In the genomic region with DNA sequence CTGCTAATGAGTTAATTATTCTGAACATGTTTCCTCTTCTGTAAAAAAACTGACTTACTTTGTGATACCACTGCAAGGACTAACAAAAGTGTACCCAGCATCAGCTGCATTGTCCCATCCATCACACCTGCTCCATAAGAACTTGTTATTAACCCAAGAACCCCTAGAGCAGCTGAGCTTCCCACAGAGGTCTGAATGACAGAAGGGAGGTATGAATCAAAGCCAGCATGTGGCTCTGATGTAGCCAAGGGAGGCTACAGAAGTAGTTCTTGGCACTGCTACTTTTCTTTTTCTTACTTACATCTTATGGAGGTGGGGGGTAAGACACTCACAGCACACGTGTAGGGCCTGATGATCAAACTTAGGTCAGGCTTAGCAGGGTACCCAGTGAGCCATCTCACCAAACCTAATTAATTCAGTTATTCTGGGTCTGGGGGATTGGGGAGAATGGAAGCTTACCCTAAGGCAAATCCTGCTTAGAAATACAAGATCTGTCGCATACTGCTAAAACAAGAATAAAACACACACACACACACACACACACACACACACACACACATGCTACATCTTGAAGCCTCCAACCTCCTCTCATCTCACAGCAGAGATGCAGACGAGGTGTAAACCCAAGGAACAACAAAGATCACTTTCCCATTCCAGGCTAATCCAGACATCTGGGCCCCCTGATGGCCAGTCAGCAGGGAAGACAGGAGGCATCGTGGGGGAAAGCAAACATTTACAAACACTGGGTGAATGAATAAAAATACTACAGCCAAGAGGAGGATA, we compare ENCODE assay signal across 13 mouse cellular contexts. TPM values are rescaled to one million over a fixed set of nuclear protein-coding genes. Genes with fewer than 3 reads are reported as not detected.
DNase-seq lines count a peak whose midpoint lies in the region; ATAC-seq and TF ChIP-seq lines count a peak whose summit lies in the region.
"Had no signal": no experiment of that assay in that cellular context is flagged by ENCODE, and none has a peak within 500 bp of the region (broad histone marks: within the 10 kb centered on the region; RNA-seq: fewer than 3 reads in every experiment).

No protein-coding gene starts in this region.

- no peak for TF ChIP-seq CTCF in midbrain, postnatal 0 days (IDR thresholded peaks at IDR 0.05)

- intact Hi-C loops in gastrocnemius, postnatal 36 days (cut with DNase I) = no loop called here

- no peaks in the 10 kb centered on the region for H3K27me3 ChIP-seq in intestine, embryonic 15.5 days (replicated peaks)
- no peaks in the 10 kb centered on the region for H3K27me3 ChIP-seq in intestine, embryonic 16.5 days (replicated peaks; ENCODE audit: control insufficient read depth, insufficient read depth, low read length)
- no peaks in the 10 kb centered on the region for H3K27me3 ChIP-seq in embryonic facial prominence, embryonic 15.5 days
- no peaks in the 10 kb centered on the region for H3K27me3 ChIP-seq in hindbrain, embryonic 13.5 days
- no peaks in the 10 kb centered on the region for H3K27me3 ChIP-seq in midbrain, postnatal 0 days (ENCODE audit: insufficient read depth, low read length)
- H3K27me3 ChIP-seq: CH12.LX had no signal

- H3K9ac ChIP-seq in intestine, embryonic 15.5 days = no peak overlapping the region
- H3K9ac ChIP-seq in intestine, embryonic 16.5 days (ENCODE audit: low read depth, low read length) = no peak overlapping the region
- H3K9ac ChIP-seq in embryonic facial prominence, embryonic 15.5 days = no peak overlapping the region
- no peak overlapping the region for H3K9ac ChIP-seq in hindbrain, embryonic 13.5 days
- H3K9ac ChIP-seq in midbrain, postnatal 0 days (replicated peaks; ENCODE audit: low read length, poor library complexity, severe bottlenecking) = no peak overlapping the region

- H3K4me1 ChIP-seq in intestine, embryonic 15.5 days (replicated peaks) = peaks cover 74% of the 10 kb centered on the region
- peaks cover 82% of the 10 kb centered on the region for H3K4me1 ChIP-seq in intestine, embryonic 16.5 days (ENCODE audit: control insufficient read depth, insufficient read depth, low read length)
- H3K4me1 ChIP-seq in embryonic facial prominence, embryonic 15.5 days = peaks cover 69% of the 10 kb centered on the region
- H3K4me1 ChIP-seq in hindbrain, embryonic 13.5 days (replicated peaks) = peaks cover 96% of the 10 kb centered on the region
- peaks cover 13% of the 10 kb centered on the region; the same call in 1 of the 2 replicates for H3K4me1 ChIP-seq in midbrain, postnatal 0 days (ENCODE audit: insufficient read depth, low read length)

- no peaks in the 10 kb centered on the region for H3K36me3 ChIP-seq in intestine, embryonic 15.5 days
- no peaks in the 10 kb centered on the region for H3K36me3 ChIP-seq in intestine, embryonic 16.5 days (ENCODE audit: control insufficient read depth, insufficient read depth, low read length)
- H3K36me3 ChIP-seq in embryonic facial prominence, embryonic 15.5 days = no peaks in the 10 kb centered on the region
- H3K36me3 ChIP-seq in hindbrain, embryonic 13.5 days = no peaks in the 10 kb centered on the region
- H3K36me3 ChIP-seq in midbrain, postnatal 0 days (ENCODE audit: insufficient read depth, low read length) = no peaks in the 10 kb centered on the region

- no peak overlapping the region for H3K4me3 ChIP-seq in intestine, embryonic 15.5 days (replicated peaks)
- H3K4me3 ChIP-seq in intestine, embryonic 16.5 days (ENCODE audit: low read length) = no peak overlapping the region
- H3K4me3 ChIP-seq in embryonic facial prominence, embryonic 15.5 days (replicated peaks) = no peak overlapping the region
- no peak overlapping the region for H3K4me3 ChIP-seq in hindbrain, embryonic 13.5 days
- H3K4me3 ChIP-seq in midbrain, postnatal 0 days (ENCODE audit: low read depth, low read length) = no peak overlapping the region

- ATAC-seq in intestine, embryonic 15.5 days = no peak
- ATAC-seq in intestine, embryonic 16.5 days = no peak
- no peak for ATAC-seq in embryonic facial prominence, embryonic 15.5 days (ENCODE audit: insufficient number of reproducible peaks, low FRiP score, low TSS enrichment, low read depth)
- ATAC-seq in hindbrain, embryonic 13.5 days (ENCODE audit: low FRiP score) = peak; percentile 66
- no peak for ATAC-seq in midbrain, postnatal 0 days (ENCODE audit: low FRiP score)
- ATAC-seq: inflammation-experienced regulatory T-cells, adult 6 months had no signal

- peak; percentile 53 for DNase-seq in midbrain, postnatal 0 days (ENCODE audit: low spot score)
- no peak for DNase-seq in gastrocnemius, postnatal 36 days
- DNase-seq in right cerebral cortex, postnatal 10 days (ENCODE audit: low spot score in 2 of 2) = no peak
- no peak for DNase-seq in c-Kit-positive CD71-positive TER-119-positive erythroid progenitor cells, embryonic 14.5 days (ENCODE audit: low spot score)
- DNase-seq: cerebellum, adult 8-10 months; retina, postnatal 1 day; thymus, adult 18-20 months had no signal

- 0 out of 2 replicates have a peak overlapping the region, but pooled peaks have one; percentile 32 for H3K27ac ChIP-seq in intestine, embryonic 15.5 days
- no peak overlapping the region for H3K27ac ChIP-seq in intestine, embryonic 16.5 days (ENCODE audit: low read length)
- 0 out of 2 replicates have a peak overlapping the region, but pooled peaks have one; percentile 13 for H3K27ac ChIP-seq in embryonic facial prominence, embryonic 15.5 days (replicated peaks)
- peak overlapping the region; percentile 81 for H3K27ac ChIP-seq in hindbrain, embryonic 13.5 days
- 0 out of 2 replicates have a peak overlapping the region, but pooled peaks have one; percentile 26 for H3K27ac ChIP-seq in midbrain, postnatal 0 days (ENCODE audit: low read depth, low read length)

- no peaks in the 10 kb centered on the region for H3K9me3 ChIP-seq in intestine, embryonic 15.5 days
- no peaks in the 10 kb centered on the region for H3K9me3 ChIP-seq in intestine, embryonic 16.5 days (ENCODE audit: control insufficient read depth, low read length)
- no peaks in the 10 kb centered on the region for H3K9me3 ChIP-seq in embryonic facial prominence, embryonic 15.5 days (replicated peaks)
- H3K9me3 ChIP-seq in hindbrain, embryonic 13.5 days = no peaks in the 10 kb centered on the region
- H3K9me3 ChIP-seq in midbrain, postnatal 0 days (ENCODE audit: low read length) = no peaks in the 10 kb centered on the region

- no peak overlapping the region for H3K4me2 ChIP-seq in intestine, embryonic 15.5 days (replicated peaks)
- H3K4me2 ChIP-seq in intestine, embryonic 16.5 days (ENCODE audit: low read depth, low read length) = no peak overlapping the region
- no peak overlapping the region for H3K4me2 ChIP-seq in embryonic facial prominence, embryonic 15.5 days (replicated peaks)
- peak overlapping the region; percentile 15; the same call in 1 of the 2 replicates for H3K4me2 ChIP-seq in hindbrain, embryonic 13.5 days
- no peak overlapping the region for H3K4me2 ChIP-seq in midbrain, postnatal 0 days (ENCODE audit: low read depth, low read length, poor library complexity, severe bottlenecking)

- 37% methylated on average over 4 of the region's 4 CpGs for WGBS in intestine, embryonic 15.5 days
- WGBS in intestine, embryonic 16.5 days = 34% methylated on average over 4 of the region's 4 CpGs
- WGBS in embryonic facial prominence, embryonic 15.5 days = 22% methylated on average over 4 of the region's 4 CpGs
- 19% methylated on average over 4 of the region's 4 CpGs for WGBS in hindbrain, embryonic 13.5 days
- WGBS in midbrain, postnatal 0 days = 6% methylated on average over 4 of the region's 4 CpGs

RNA-seq across cellular contexts. Expression of gene Mapkapk2, which starts 11.5 kb away (rescaled TPM):
- polyA plus RNA-seq in intestine, embryonic 15.5 days (2015; fragmentation: Nextera tagmentation; extraction: Ambion mirVana) = 42.6 and 44.5 TPM in 2 replicates
- 13.1 and 23.5 TPM in 2 replicates for polyA plus RNA-seq in intestine, embryonic 16.5 days (2015; fragmentation: Nextera tagmentation; extraction: Ambion mirVana)
- 42.8 and 44.4 TPM in 2 replicates for polyA plus RNA-seq in embryonic facial prominence, embryonic 15.5 days (2015; fragmentation: Nextera tagmentation; extraction: Ambion mirVana)
- 22.0 and 23.1 TPM in 2 replicates for polyA plus RNA-seq in hindbrain, embryonic 13.5 days (2015; fragmentation: Nextera tagmentation; extraction: Ambion mirVana)
- 44.2 and 48.1 TPM in 2 replicates for total RNA-seq in midbrain, postnatal 0 days (2014; rRNA removed)
- polyA plus RNA-seq in midbrain, postnatal 0 days (2015; fragmentation: Nextera tagmentation; extraction: Ambion mirVana) = 13.7 and 13.8 TPM in 2 replicates
- 100 to 1,000 TPM; 214 to 237 TPM for total RNA-seq in gastrocnemius, postnatal 36 days (2021)

RNA-seq across cellular contexts. Expression of gene Dyrk3, which starts 52.0 kb away (rescaled TPM):
- 3.5 and 4.1 TPM in 2 replicates for polyA plus RNA-seq in intestine, embryonic 15.5 days (2015; fragmentation: Nextera tagmentation; extraction: Ambion mirVana)
- 2.3 and 2.4 TPM in 2 replicates for polyA plus RNA-seq in intestine, embryonic 16.5 days (2015; fragmentation: Nextera tagmentation; extraction: Ambion mirVana)
- 4.6 and 7.1 TPM in 2 replicates for polyA plus RNA-seq in embryonic facial prominence, embryonic 15.5 days (2015; fragmentation: Nextera tagmentation; extraction: Ambion mirVana)
- polyA plus RNA-seq in hindbrain, embryonic 13.5 days (2015; fragmentation: Nextera tagmentation; extraction: Ambion mirVana) = 15.5 and 15.6 TPM in 2 replicates
- 10.6 and 12.0 TPM in 2 replicates for total RNA-seq in midbrain, postnatal 0 days (2014; rRNA removed)
- 13.0 and 13.4 TPM in 2 replicates for polyA plus RNA-seq in midbrain, postnatal 0 days (2015; fragmentation: Nextera tagmentation; extraction: Ambion mirVana)
- total RNA-seq in gastrocnemius, postnatal 36 days (2021) = not detected
